Mouse (Mus musculus): ENCODE results near the gene Ttyh3.

DNA sequence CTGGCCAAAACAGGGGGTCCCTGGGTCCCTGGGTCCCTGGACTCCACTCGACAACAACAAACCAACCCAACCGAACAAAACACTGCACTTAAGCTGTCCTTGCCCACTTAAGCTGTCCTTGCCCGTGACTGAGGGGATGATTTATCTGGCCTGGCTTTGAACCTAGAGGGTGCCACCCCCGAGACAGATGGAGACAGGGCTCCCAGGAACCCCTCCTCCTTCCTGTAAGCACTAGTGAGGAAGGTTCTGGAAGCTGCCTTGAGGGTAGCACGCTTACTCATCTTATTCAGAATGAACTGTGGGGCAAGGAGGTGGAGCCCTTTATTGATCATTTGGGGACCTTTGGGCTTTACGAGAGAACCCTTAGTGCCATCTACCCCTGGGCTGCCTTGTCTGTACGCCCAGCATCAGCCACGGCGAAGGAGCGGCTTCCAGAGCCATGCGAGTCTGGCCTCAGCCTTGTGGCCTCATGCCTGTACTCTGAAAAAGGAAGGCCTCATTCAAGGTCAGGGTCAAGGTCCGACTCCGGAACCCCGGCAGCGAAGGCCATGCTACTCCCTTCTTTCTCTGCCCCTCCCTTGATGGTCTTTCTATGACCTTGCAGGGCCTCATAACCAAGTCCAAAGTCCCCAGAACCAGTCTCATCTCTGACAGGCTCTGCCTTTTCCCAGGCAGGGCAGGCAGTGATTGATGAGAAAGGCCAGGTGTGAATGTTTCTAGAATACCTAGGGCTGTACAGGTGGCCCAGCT is 5.4 kb upstream of the Ttyh3 start:
- TF ChIP-seq EP300 (IDR thresholded peaks at IDR 0.05; ENCODE audit: low read depth) (no peak), CTCF (IDR thresholded peaks at IDR 0.05; ENCODE audit: low read depth) (no peak)
